Mouse (Mus musculus): ENCODE measurements at regions not wholly inside any gene's neighbourhood (a gene's known extent, or its start where the extent isn't known, plus 50 kb on each side); places are given as distances from the start of the nearest gene placed in this dataset.
A peak's percentile ranks its signal among the peaks of the same experiment; 100 is the strongest.

GRCm38 (mm10) chr3:57910020-57910419, 62.1 kb upstream of the Pfn2 start:
- no peak for DNase-seq

- DNase-seq, result no peak
These were observed 64.1 kb upstream of the Pfn2 start for GRCm38 (mm10) chr3:57911831-57912596.

- no peak for DNase-seq
These were observed 64.9 kb upstream of the Pfn2 start for GRCm38 (mm10) chr3:57912650-57913343.

GRCm38 (mm10) chr3:57914687-57915086, 66.8 kb upstream of the Pfn2 start:
- DNase-seq, result no peak

GRCm38 (mm10) chr3:57918913-57919312, 71.0 kb upstream of the Pfn2 start:
- DNase-seq, result no peak

- no peak for DNase-seq
These were observed 71.7 kb upstream of the Pfn2 start for GRCm38 (mm10) chr3:57919390-57920089.

- DNase-seq, result no peak
These were observed 72.2 kb upstream of the Pfn2 start for GRCm38 (mm10) chr3:57920090-57920432.

GRCm38 (mm10) chr3:57921071-57921882, 73.4 kb upstream of the Pfn2 start:
- no peak for DNase-seq

GRCm38 (mm10) chr3:57923061-57923460, 75.2 kb upstream of the Pfn2 start:
- no peak for DNase-seq

GRCm38 (mm10) chr3:57932657-57933539, 85.0 kb upstream of the Pfn2 start:
- DNase-seq, result no peak

GRCm38 (mm10) chr3:57935042-57935610, 87.2 kb upstream of the Pfn2 start:
- DNase-seq, result no peak

- peak; percentile 15 to 29 for DNase-seq
These were observed 92.9 kb upstream of the Pfn2 start for GRCm38 (mm10) chr3:57940504-57941381.

GRCm38 (mm10) chr3:57944698-57945097, 96.8 kb upstream of the Pfn2 start:
- DNase-seq, result no peak

GRCm38 (mm10) chr3:57945765-57946164, 97.9 kb upstream of the Pfn2 start:
- DNase-seq, result no peak

GRCm38 (mm10) chr3:57947331-57947730, 99.5 kb upstream of the Pfn2 start:
- DNase-seq, result no peak

- DNase-seq, result no peak
These were observed 100.8 kb upstream of the Pfn2 start for GRCm38 (mm10) chr3:57948720-57949119.

- DNase-seq, result peak in 1 of 2 experiments; percentile 3
These were observed 102.8 kb upstream of the Pfn2 start for GRCm38 (mm10) chr3:57950431-57951331.

GRCm38 (mm10) chr3:57951438-57951837, 103.6 kb upstream of the Pfn2 start:
- no peak for DNase-seq

- no peak for DNase-seq
These were observed 109.5 kb upstream of the Pfn2 start for GRCm38 (mm10) chr3:57957352-57957751.
